Mouse (Mus musculus) bone marrow, adult 2 months (tissue): Measurements from ENCODE around the gene Slc5a5.

Experiments used
- CTCF ChIP-seq: fragments of 200-500 bp; IDR thresholded peaks from 2 replicates; pipeline ENCODE4 v1.5.1; 2011; ENCODE audit warnings: low read length, control low read depth; ENCODE audit not compliant: control insufficient read depth, insufficient read depth
- POLR2A ChIP-seq: fragments of 200-500 bp; IDR thresholded peaks from 2 replicates; pipeline ENCODE4 v1.6.1; 2011; ENCODE audit warnings: low read depth, mild to moderate bottlenecking, control low read depth, low read length, borderline replicate concordance; ENCODE audit not compliant: control insufficient read depth

- TF ChIP-seq POLR2A (no peak), CTCF (no peak)
These were observed 55.9 kb downstream of the Slc5a5 start for GRCm38 (mm10) chr8:70836666-70837065.
